Mouse (Mus musculus): Measurements from ENCODE around the gene Jdp2.
A peak's percentile ranks its signal among the peaks of the same experiment; 100 is the strongest.

Jdp2 gene

DNA sequence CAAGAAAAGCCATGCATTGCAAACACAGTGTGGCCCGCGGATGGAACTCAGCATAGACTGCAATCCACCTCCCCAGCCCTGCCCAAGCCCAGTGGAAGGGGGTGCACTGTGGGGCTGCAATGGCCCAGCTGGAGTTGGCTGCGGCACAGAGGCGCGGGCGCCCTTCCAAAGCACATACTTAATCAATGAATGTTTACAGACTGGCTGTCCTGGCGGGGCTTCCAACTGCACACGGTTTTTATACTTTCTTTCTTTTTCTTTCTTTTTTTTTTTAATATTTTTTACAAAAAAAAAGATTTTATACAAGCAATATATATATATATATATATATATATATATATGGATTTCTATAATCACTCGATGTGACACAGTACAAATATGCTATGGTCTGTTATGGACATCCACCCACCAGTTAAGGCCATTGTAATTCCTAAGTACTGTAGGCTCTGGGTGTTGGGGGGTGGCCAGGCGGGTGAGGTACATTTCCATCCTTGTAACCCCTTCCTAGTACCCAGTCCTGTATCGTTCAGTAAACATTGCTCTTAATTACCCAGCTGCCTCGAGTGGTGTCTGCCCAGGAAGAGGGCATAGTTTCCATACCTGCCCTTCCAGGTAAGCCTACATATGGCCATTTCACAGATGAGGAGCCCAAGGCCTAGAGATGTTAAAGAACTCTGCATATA is 40.6 kb downstream of the Jdp2 start:
- DNase-seq: peak; percentile 71 to 81

- DNase-seq: peak in 1 of 2 experiments; percentile 23
Measured at GRCm38 (mm10) chr12:85640852-85641563, 42.2 kb downstream of the Jdp2 start.

DNA sequence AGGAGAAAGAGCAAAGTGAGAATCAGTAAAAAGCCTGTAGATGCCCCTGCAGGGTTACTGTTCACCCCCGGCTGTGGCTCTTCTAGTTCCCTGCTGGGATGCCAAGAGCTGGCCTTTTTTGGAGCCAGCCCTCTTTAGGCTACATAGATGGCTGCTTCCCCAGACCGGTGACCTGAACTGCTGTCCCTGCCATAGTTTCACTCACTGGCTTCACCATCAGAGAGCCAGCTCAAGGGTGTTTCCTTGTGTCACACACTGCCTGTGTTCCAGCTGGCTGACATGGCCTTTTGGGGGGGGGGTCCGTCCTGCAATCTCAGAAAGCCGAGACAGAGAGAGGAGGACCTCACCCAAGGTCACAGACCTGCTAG is 42.7 kb downstream of the Jdp2 start:
- DNase-seq: peak in 1 of 2 experiments; percentile 20

- no peak for DNase-seq
Measured at GRCm38 (mm10) chr12:85643735-85644134, 44.9 kb downstream of the Jdp2 start.

DNA sequence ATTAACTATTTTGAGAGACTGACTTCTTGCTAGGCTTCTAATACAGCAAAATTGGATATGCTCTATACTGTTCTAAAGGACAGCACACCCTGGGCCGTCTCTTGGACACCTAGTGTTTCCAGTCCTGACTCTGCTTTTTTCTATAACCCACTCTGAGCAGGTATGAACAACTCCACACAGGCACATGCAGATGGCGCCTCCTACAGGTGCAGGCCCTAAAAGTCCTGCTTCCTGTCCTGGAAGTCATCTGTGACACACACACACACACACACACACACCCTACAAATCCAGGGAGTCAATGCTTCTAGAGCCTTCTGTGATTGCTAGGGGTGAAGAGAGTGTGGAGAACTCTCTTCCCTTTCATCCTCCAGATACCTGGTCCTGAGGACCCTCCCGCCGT is 46.8 kb downstream of the Jdp2 start:
- DNase-seq: peak; percentile 62 to 64

DNA sequence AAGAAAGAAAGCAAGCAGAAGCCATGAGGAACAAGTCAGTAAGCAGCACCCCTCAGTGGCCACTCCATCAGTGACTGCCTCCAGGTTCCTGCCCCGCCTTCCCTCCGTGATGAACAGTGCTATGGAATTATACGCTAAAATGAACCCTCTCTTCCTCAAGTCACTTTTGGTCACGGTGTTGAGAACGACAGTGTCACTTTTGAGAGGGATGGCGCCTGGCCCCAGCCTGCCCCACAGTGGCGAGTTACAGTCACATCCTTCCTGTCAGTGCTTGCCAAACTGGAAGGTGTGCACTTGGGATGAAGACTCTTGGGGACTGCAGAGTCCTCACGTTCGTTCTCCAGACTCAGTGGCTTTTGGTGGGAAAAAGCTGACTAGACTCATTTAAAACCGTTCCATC is 48.5 kb downstream of the Jdp2 start:
- peak; percentile 57 to 61 for DNase-seq

GRCm38 (mm10) chr12:85647955-85648354 is 49.1 kb downstream of the Jdp2 start:
- DNase-seq: no peak

DNA sequence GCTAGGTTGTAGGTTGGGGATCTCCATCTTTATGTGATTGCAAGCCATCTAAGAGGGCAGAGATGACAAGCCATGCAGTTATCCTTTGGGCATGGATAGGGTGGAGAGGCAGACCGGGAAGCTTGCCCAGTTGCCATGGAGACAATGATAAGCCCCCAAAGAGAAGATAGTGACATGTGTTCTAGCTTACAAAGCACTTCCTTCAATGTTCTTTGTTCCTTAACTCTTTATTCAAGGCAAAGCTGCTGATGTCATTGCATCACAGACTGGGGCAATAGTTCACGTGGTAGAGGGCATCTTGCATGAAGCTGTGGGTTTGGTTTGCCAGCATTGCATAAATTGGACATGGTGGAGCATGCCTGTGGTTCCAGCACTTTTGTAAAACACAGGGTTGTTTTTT is 60.5 kb downstream of the Jdp2 start:
- DNase-seq: peak; percentile 57 to 70

DNA sequence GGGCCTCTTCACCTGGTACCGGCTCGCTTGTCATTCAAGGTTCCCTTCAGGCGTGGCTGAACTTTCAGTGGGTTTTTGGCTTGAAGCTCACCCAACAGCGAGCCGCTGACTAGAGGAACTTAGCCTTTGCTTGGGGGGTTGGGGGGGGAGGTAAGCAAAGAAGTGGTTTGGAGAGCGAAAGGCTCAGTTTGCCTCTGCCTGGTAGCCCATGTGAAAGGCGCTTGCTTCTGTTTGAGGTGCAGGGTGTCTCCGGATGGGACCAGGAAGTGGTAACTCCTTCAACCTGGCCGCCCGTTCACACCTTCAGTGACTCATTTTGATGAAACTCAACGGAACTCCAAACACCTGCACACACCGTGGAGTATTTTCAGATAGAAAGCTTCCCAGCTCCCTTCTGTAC is 62.0 kb downstream of the Jdp2 start:
- DNase-seq: no peak

- peak; percentile 47 to 52 for DNase-seq
Measured at GRCm38 (mm10) chr12:85662232-85662631, 63.4 kb downstream of the Jdp2 start.

- peak; percentile 91 to 93 for DNase-seq
Measured at GRCm38 (mm10) chr12:85662896-85663295, 64.1 kb downstream of the Jdp2 start.

DNA sequence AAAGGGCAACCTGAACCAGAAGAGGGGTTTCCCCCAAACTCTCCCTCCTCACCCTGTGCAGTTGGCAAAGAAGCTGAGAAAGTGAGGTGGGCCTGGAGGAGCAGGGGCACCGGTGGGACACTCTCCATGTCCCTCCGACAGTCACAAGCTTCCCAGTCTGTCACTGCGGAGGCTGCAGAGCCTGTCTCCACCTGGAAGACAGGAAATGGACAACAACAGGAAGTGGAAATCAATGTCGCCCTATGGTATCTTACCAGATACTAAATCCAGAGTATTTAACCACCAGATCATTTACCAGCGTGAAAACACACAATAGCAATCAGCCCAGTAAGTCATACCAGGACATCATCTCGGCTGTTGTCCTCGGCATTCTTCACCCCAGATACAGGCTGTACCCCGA is 67.3 kb downstream of the Jdp2 start:
- DNase-seq: no peak

- DNase-seq: no peak
Measured at GRCm38 (mm10) chr12:85667071-85667470, 68.2 kb downstream of the Jdp2 start.

- peak; percentile 52 to 58 for DNase-seq
Measured at GRCm38 (mm10) chr12:85668696-85669095, 69.9 kb downstream of the Jdp2 start.

GRCm38 (mm10) chr12:85670080-85670479 is 71.3 kb downstream of the Jdp2 start:
- no peak for DNase-seq

DNA sequence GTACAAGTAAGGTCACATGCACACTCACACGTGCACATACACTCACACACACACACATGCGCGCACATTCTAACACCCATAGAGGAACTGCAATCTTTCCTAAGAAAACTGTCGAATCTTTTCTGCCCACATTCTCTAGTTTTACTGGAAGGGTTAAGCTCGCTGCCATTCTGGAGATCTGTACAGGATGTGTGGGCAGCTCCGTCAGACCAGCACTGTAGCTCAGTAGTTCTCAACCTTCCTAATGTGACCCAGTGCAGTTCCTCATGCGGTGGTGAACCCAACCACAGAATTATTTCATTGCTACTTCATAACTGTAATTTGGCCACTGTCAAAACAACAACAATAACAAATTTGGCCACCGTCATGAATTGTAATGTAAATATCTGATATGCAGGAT is 75.1 kb downstream of the Jdp2 start:
- no peak for DNase-seq

DNA sequence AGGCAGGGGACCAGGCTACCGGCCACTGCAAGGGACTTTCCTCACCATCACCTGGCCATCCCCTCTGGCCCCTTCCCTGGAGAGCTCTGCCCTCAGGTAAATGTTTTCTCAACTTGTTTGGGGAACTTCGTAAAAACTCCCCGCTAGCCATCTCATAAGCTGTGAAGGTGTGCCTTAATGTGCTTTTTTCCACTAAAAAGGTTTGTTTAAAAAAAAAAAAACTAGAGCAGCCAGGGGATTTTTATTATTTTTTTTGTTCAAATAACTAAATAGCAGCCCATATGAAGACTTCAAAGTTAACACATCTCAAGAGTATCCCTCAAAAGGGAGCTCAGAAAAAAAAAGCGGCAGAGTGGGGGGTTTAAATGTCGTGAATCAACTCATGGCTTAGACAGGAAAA is 80.3 kb downstream of the Jdp2 start:
- DNase-seq: no peak

DNA sequence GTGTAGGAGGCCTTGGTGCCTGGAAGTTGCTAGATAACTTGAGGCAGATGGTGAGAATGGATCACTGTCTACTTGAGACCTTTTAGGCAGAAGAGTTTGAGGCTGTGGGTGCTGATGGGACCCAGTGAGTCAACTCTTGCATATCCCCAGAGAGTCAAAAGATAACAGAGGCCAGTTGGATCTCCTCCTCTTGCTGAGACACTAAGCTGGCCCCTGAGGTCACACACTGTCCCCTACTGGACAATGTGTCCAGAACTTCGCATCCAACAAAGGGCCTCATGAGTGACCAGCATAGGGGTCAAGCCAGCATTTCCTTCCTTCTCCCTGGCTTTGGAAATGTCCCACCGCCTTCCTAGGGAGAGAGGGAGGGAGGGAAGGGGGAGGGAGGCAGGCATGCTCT is 81.0 kb downstream of the Jdp2 start:
- DNase-seq: no peak

DNA sequence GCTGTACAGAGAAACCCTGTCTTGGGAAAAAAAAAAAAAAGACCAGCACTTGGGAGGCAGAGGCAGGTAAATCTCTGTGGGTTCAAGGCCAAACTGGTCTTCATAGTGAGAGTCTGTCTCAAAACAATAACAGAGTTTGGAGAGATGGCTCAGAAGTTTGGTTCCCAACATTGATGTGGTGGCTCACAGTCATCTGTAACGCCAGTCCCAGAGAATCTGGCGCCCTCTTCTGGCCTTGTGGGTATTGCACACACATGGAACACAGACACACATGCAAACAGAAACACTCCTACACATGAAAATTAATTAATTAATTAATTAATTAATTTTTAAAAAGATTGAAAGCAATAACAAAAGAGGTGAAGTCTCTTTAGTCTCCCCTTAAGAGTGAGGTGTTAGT is 83.5 kb downstream of the Jdp2 start:
- no peak for DNase-seq

GRCm38 (mm10) chr12:85684411-85685275 is 85.8 kb downstream of the Jdp2 start:
- DNase-seq: no peak

- DNase-seq: no peak
Measured at GRCm38 (mm10) chr12:85686466-85687216, 87.8 kb downstream of the Jdp2 start, which contains the start of gene Batf. Gene Batf (plus strand): TSS chr12:85686669.

- DNase-seq: no peak
Measured at GRCm38 (mm10) chr12:85687217-85687533, 88.3 kb downstream of the Jdp2 start.

DNA sequence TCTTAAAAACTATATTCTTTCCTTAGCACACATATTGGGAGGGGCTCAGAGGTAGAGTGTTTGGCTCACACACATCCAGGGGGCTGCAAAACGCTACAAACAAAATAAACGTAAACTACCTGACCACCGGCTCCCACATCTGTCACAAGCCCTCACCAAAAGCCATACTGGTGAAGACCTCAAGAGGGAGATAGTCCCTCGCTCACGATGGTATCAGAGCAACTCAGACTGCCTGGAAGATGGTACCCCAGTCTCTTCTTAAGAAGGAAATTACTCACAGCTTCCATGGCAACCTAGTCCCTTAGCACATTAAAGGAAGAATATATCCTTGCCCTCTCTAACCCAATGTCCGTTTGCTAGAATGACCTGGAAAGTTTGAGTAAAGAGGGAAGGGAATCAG is 89.0 kb downstream of the Jdp2 start:
- no peak for DNase-seq
